In the genomic region with DNA sequence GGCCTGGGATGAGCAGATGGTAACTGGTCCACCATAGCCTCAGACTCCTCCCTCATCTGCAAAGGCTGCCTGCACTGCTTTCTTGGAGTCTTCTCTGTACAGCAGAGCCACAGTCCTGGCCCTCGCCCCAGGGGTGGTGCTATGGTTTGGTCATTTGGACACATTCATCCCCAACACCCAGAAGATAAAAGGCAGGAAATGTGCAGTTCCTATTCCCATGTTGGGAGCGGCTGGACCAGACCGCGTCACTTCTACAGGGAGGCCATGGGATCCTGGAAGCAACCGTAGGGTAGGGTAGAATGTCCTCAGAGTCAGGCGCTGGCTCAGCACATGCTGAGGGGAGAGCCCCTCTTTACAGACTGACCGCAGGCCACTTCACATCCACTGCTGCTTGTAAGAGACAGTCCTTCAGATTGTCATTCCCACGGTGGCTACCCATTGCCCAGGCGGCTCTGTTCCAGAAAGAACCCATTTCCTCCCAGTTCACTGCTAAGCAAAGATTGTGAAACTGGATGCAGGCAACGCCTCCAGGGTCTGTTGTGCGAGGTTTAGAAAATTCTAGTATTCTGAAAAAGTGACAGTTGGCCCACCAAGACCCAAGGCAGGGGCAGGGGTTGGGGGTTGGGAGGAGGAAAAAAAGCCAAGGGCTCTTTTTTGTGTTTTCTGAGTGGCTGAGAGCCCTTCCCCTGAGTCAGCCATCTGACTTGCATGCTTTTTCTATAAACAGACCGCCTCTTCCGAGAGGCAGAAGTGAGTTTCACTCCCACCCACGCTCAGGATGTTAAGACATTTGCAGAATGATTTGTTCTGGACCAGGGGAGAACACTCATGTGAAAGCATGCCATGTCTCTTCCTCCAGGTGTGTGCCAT, we compare ENCODE assay signal across 8 mouse cellular contexts. TPM values are rescaled to one million over a fixed set of nuclear protein-coding genes. Genes with fewer than 3 reads are reported as not detected.
DNase-seq lines count a peak whose midpoint lies in the region; ATAC-seq lines count a peak whose summit lies in the region.

No protein-coding gene starts in this region.

- H3K9ac ChIP-seq in heart, embryonic 12.5 days = no peak overlapping the region

- peak overlapping the region; percentile 20; the same call in 1 of the 2 replicates for H3K4me2 ChIP-seq in heart, embryonic 12.5 days

- H3K27ac ChIP-seq in brown adipose tissue, adult 24 weeks (replicated peaks; ENCODE audit: low read depth, low read length) = peak overlapping the region; percentile 88
- peak overlapping the region; percentile 1 for H3K27ac ChIP-seq in heart, embryonic 12.5 days (ENCODE audit: poor library complexity, severe bottlenecking)

- peaks cover 11% of the 10 kb centered on the region for H3K4me1 ChIP-seq in brown adipose tissue, adult 24 weeks (ENCODE audit: control insufficient read depth, insufficient read depth, insufficient read length, low read length)
- H3K4me1 ChIP-seq in heart, embryonic 12.5 days (replicated peaks) = peaks cover 70% of the 10 kb centered on the region
- peaks cover 78% of the 10 kb centered on the region for H3K4me1 ChIP-seq in megakaryocyte, embryonic 14.5 days

- no peaks in the 10 kb centered on the region for H3K36me3 ChIP-seq in heart, embryonic 12.5 days
- no peaks in the 10 kb centered on the region for H3K36me3 ChIP-seq in megakaryocyte, embryonic 14.5 days (replicated peaks; ENCODE audit: low read length)

- no peak for ATAC-seq in heart, embryonic 12.5 days (ENCODE audit: insufficient number of reproducible peaks, low FRiP score)

- WGBS in heart, embryonic 12.5 days = 55% methylated on average over 14 of the region's 14 CpGs

- H3K27me3 ChIP-seq in heart, embryonic 12.5 days (replicated peaks) = no peaks in the 10 kb centered on the region
- H3K27me3 ChIP-seq in megakaryocyte, embryonic 14.5 days (replicated peaks) = peaks cover 25% of the 10 kb centered on the region

- peak; percentile 52 for DNase-seq in 3T3-L1 (ENCODE audit: low read depth, low spot score)
- DNase-seq in kidney, postnatal 36 days = peak; percentile 57 to 68
- no peak for DNase-seq in spleen, adult 12 weeks (ENCODE audit: low spot score)
- DNase-seq in thymus, postnatal 14 days = no peak
- DNase-seq in cerebellum, adult 18-20 months = no peak

- no peaks in the 10 kb centered on the region for H3K9me3 ChIP-seq in heart, embryonic 12.5 days (replicated peaks)
- no peaks in the 10 kb centered on the region for H3K9me3 ChIP-seq in megakaryocyte, embryonic 14.5 days

- peak overlapping the region; percentile 42 for H3K4me3 ChIP-seq in brown adipose tissue, adult 24 weeks (ENCODE audit: insufficient read depth, low read depth, low read length)
- H3K4me3 ChIP-seq in heart, embryonic 12.5 days = no peak overlapping the region
- H3K4me3 ChIP-seq in megakaryocyte, embryonic 14.5 days (replicated peaks) = peak overlapping the region; percentile 88

RNA-seq across cellular contexts. Expression of a gene that starts 12.3 kb away (rescaled TPM):
- not detected in 2 replicates for polyA plus RNA-seq in brown adipose tissue, adult 24 weeks (2012; ENCODE audit: insufficient read depth, insufficient read length, missing spikeins)
- polyA plus RNA-seq in heart, embryonic 12.5 days (2016; fragmentation: Nextera tagmentation; extraction: Ambion mirVana) = 0.06 and 0.14 TPM in 2 replicates
- polyA plus RNA-seq in megakaryocyte, embryonic 14.5 days (2012; ENCODE audit: insufficient read depth, low replicate concordance) = not detected in 2 replicates

Comparison
In these comparisons a context has a peak if more than half of its experiments do, and no peak if none do; other contexts are left out.
1. DNase-seq: peak in 3T3-L1 (single experiment) and kidney, postnatal 36 days (2 of 2); none in spleen, adult 12 weeks (single experiment), thymus, postnatal 14 days (single experiment) and cerebellum, adult 18-20 months (0 of 2).